ENCODE assay signal across 22 mouse cellular contexts in the genomic region with DNA sequence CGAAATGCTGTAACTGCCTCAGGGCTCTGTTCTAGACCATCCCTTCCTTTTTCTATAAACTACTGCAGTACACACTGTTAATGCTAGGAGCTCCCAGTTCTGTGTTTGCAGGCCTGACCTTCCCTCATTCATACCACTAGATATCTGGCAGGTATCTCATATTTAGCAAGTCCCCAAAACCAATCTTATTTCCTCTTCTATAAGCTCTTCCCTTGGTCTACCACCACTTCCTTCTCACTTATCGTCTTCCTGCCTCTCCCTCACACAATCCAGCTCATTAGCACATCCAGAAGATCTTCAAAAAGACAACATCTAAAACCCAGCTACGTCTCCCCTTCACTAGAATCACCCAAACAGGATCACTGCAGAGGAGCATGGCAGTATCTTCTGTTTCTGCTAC. TPM values are rescaled to one million over a fixed set of nuclear protein-coding genes. Genes with fewer than 3 reads are reported as not detected.
DNase-seq lines count a peak whose midpoint lies in the region; ATAC-seq and TF ChIP-seq lines count a peak whose summit lies in the region.
"Had no signal": no experiment of that assay in that cellular context is flagged by ENCODE, and none has a peak within 500 bp of the region (broad histone marks: within the 10 kb centered on the region; RNA-seq: fewer than 3 reads in every experiment).

No protein-coding gene starts in this region.

- H3K9ac ChIP-seq in liver, embryonic 11.5 days (ENCODE audit: low read depth, low read length) = no peak overlapping the region
- H3K9ac ChIP-seq: forebrain, postnatal 0 days; hindbrain, embryonic 15.5 days; liver, embryonic 14.5 days; midbrain, embryonic 15.5 days; neural tube, embryonic 13.5 days had no signal

- 0 out of 2 replicates have a peak overlapping the region, but pooled peaks have one; percentile 11 for H3K4me2 ChIP-seq in liver, embryonic 11.5 days
- H3K4me2 ChIP-seq: hindbrain, embryonic 15.5 days; midbrain, embryonic 15.5 days; neural tube, embryonic 13.5 days had no signal

- TF ChIP-seq CTCF in small intestine, adult 2 months (IDR thresholded peaks at IDR 0.05; ENCODE audit: extremely low read depth, insufficient read length, insufficient replicate concordance, low read depth, low read length) = no peak

- ATAC-seq in liver, embryonic 11.5 days (replicated peaks; ENCODE audit: low FRiP score) = no peak
- ATAC-seq in common myeloid progenitor, adult 5-6 weeks (replicated peaks; ENCODE audit: low read depth, poor library complexity, severe bottlenecking) = peak; percentile 87
- peak; percentile 73 for ATAC-seq in megakaryocyte, adult 5-6 weeks (ENCODE audit: poor library complexity, severe bottlenecking)
- ATAC-seq: forebrain, postnatal 0 days; intestine, embryonic 16.5 days; midbrain, embryonic 15.5 days had no signal

- WGBS in liver, embryonic 11.5 days = 39% methylated on average over 3 of the region's 3 CpGs
- WGBS in small intestine, adult 2 months = 74% methylated on average over 3 of the region's 3 CpGs

- no peak for TF ChIP-seq POLR2A in small intestine, adult 2 months (IDR thresholded peaks at IDR 0.05; ENCODE audit: low read depth, low read length)

- H3K4me1 ChIP-seq in liver, embryonic 11.5 days (replicated peaks; ENCODE audit: control insufficient read depth, insufficient read depth, low read length) = peaks cover 13% of the 10 kb centered on the region
- H3K4me1 ChIP-seq in small intestine, adult 2 months (ENCODE audit: control insufficient read depth, insufficient read depth, insufficient read length, low read length) = peaks cover 17% of the 10 kb centered on the region
- H3K4me1 ChIP-seq: midbrain, embryonic 15.5 days had no signal

- no peaks in the 10 kb centered on the region for H3K27me3 ChIP-seq in liver, embryonic 11.5 days (replicated peaks; ENCODE audit: control insufficient read depth, insufficient read depth, low read length)
- H3K27me3 ChIP-seq in small intestine, adult 2 months (ENCODE audit: control insufficient read depth, insufficient read depth, low read length) = no peaks in the 10 kb centered on the region
- H3K27me3 ChIP-seq: hindbrain, embryonic 15.5 days; midbrain, embryonic 15.5 days; neural tube, embryonic 13.5 days had no signal

- DNase-seq in liver, embryonic 11.5 days (ENCODE audit: low spot score) = no peak
- no peak for DNase-seq in liver
- no peak for DNase-seq in spleen, postnatal 36 days (ENCODE audit: low spot score in 2 of 2)
- no peak for DNase-seq in kidney, adult 18-20 months
- DNase-seq in frontal cortex, postnatal 25 days (ENCODE audit: low spot score in 2 of 2) = no peak
- DNase-seq: adrenal gland, postnatal 14 days; cerebellum, adult 11 months; cerebellum, adult 9-11 months; forebrain, postnatal 0 days; heart, postnatal 4 days; kidney, postnatal 25 days; layer of hippocampus, postnatal 36 days had no signal

- H3K27ac ChIP-seq in liver, embryonic 11.5 days (ENCODE audit: low read depth, low read length) = no peak overlapping the region
- 0 out of 2 replicates have a peak overlapping the region, but pooled peaks have one; percentile 8 for H3K27ac ChIP-seq in small intestine, adult 2 months (ENCODE audit: insufficient read depth, low read depth, low read length)
- H3K27ac ChIP-seq: heart, embryonic 10.5 days; hindbrain, embryonic 15.5 days; layer of hippocampus, adult 2 months; liver, embryonic 14.5 days; midbrain, embryonic 15.5 days; neural tube, embryonic 13.5 days had no signal

- no peaks in the 10 kb centered on the region for H3K9me3 ChIP-seq in liver, embryonic 11.5 days (ENCODE audit: control insufficient read depth, low read length)
- H3K9me3 ChIP-seq: heart, embryonic 10.5 days; hindbrain, embryonic 15.5 days; midbrain, embryonic 15.5 days had no signal

- no peak overlapping the region for H3K4me3 ChIP-seq in liver, embryonic 11.5 days (ENCODE audit: low read depth, low read length)
- no peak overlapping the region for H3K4me3 ChIP-seq in small intestine, adult 2 months (ENCODE audit: low read depth, low read length)
- H3K4me3 ChIP-seq: heart, embryonic 10.5 days; hindbrain, embryonic 15.5 days; layer of hippocampus, adult 2 months; midbrain, embryonic 15.5 days; neural tube, embryonic 13.5 days had no signal

- H3K36me3 ChIP-seq in liver, embryonic 11.5 days (ENCODE audit: control insufficient read depth, insufficient read depth, low read length) = peaks cover 7% of the 10 kb centered on the region; the same call in 1 of the 2 replicates
- peaks cover 24% of the 10 kb centered on the region for H3K36me3 ChIP-seq in small intestine, adult 2 months (ENCODE audit: control insufficient read depth, insufficient read depth, low read length)

RNA-seq across cellular contexts. Expression of a gene that starts 19.1 kb away (rescaled TPM):
- 9.5 and 9.7 TPM in 2 replicates for polyA plus RNA-seq in liver, embryonic 11.5 days (2014; fragmentation: Nextera tagmentation; extraction: Ambion mirVana)
- total RNA-seq in common myeloid progenitor, adult 5-6 weeks (2017) = 5.5 and 11.3 TPM in 2 replicates
- 14.5 and 16.9 TPM in 2 replicates for total RNA-seq in megakaryocyte, adult 5-6 weeks (2015)
- 12.2 and 15.2 TPM in 2 replicates for total RNA-seq in megakaryocyte, adult 5-6 weeks (2017)
- 0.98 and 2.6 TPM in 2 replicates for polyA plus RNA-seq in small intestine, adult 2 months (2012; rRNA removed)
